Mouse (Mus musculus): ENCODE measurements around the gene Bsn. TPM values are rescaled to one million over a fixed set of nuclear protein-coding genes. Genes with fewer than 3 reads are reported as not detected.
A peak's percentile ranks its signal among the peaks of the same experiment; 100 is the strongest.

Bsn gene
- polyA plus RNA-seq, 1 experiment from 2014 or later: 5.4 TPM

DNA sequence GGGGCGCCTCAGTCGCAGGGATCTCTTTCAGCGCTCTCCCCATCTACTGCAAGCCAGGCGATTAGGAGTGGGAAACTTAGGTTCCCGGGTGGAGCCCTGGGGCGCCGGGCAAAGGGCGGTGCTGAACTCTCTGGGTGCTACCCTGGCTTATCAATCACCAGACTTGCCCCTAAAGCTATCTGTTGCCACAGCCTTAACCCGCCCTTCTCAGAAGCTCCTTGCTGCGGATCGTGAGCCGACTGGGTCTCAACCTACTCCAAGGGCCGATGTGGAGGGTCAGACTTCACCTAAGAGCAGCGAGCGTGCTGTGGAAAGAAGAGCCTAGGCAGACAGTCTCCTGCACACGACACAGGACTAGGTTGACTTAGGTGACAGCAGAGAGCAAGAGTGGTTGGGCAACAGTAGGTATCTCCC lies 95.2 kb downstream of the Bsn start:
- 0% methylated on average over 16 of the region's 16 CpGs for WGBS
- Histone ChIP-seq H3K4me1 (peaks cover 18% of the 10 kb centered on the region), H3K4me2 (replicated peaks) (peak overlapping the region; percentile 94), H3K4me3 (peak overlapping the region; percentile 88), H3K36me3 (peaks cover 45% of the 10 kb centered on the region), H3K27me3 (no peaks in the 10 kb centered on the region), H3K9ac (peak overlapping the region; percentile 87), H3K9me3 (replicated peaks) (no peaks in the 10 kb centered on the region), H3K27ac (peak overlapping the region; percentile 76)
- peak; percentile 57 for ATAC-seq (ENCODE audit: low FRiP score)

DNA sequence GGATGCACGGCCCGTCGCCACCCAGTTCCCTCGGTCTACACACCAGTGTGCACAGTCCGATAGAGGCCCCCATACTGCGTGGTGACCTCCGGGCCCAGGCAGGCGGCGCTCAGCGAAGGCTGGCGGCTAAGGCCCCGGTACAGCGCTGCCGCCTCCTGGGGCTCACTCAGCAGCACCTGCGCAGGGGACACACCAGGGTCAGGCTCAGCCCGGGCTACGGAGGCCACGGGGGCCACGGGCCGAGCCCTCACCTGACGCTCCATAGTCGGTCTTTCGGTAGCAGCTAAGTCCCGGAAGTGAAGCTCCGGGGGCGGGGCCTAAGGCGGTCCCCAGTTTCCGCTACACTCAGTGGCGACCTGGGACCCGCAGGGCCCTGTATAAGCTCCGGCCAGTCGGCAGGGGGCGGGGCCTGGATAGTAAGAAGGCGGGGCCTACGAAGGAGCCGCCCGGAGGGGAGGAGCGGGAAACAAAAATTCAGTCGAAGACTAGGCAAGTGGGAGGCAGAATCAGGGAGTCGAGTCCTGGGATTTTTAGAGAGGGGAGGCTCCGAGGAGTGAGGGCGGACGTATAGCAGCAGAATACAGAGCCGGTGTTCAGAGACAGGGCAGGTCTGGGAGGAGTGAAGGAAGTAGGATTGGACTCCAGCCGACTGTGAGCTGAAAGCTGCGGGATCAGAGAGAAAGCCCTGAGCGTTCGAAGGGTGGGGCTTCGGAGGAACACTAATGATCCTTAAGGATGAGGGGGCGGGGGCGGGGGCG lies 95.8 kb downstream of the Bsn start, which contains the start of gene Apeh:
Gene Apeh (minus strand): TSS at position 423 of the 758 bp plus-strand sequence.
- Histone ChIP-seq H3K4me1 (peaks cover 18% of the 10 kb centered on the region), H3K9ac (peak within 1 kb of the TSS; percentile 87), H3K4me3 (peak within 1 kb of the TSS; percentile 88), H3K9me3 (replicated peaks) (no peaks in the 10 kb centered on the region), H3K27ac (peak within 1 kb of the TSS; percentile 76), H3K27me3 (no peaks in the 10 kb centered on the region), H3K4me2 (replicated peaks) (peak within 1 kb of the TSS; percentile 94), H3K36me3 (peaks cover 47% of the 10 kb centered on the region)
- peak; percentile 94 for ATAC-seq (ENCODE audit: low FRiP score)
- WGBS: under 1% methylated on average over 52 of the region's 52 CpGs

GRCm38 (mm10) chr9:108093586-108093985 lies 96.6 kb downstream of the Bsn start:
- Histone ChIP-seq H3K9me3 (replicated peaks) (no peaks in the 10 kb centered on the region), H3K9ac (peak overlapping the region; percentile 87), H3K27me3 (no peaks in the 10 kb centered on the region), H3K36me3 (peaks cover 50% of the 10 kb centered on the region), H3K27ac (peak overlapping the region; percentile 76; the same call in 1 of the 2 replicates), H3K4me1 (peaks cover 18% of the 10 kb centered on the region), H3K4me2 (replicated peaks) (peak overlapping the region; percentile 94), H3K4me3 (peak overlapping the region; percentile 88)
- WGBS: 80% methylated on average over 10 of the region's 10 CpGs
- no peak for ATAC-seq (ENCODE audit: low FRiP score)

DNA sequence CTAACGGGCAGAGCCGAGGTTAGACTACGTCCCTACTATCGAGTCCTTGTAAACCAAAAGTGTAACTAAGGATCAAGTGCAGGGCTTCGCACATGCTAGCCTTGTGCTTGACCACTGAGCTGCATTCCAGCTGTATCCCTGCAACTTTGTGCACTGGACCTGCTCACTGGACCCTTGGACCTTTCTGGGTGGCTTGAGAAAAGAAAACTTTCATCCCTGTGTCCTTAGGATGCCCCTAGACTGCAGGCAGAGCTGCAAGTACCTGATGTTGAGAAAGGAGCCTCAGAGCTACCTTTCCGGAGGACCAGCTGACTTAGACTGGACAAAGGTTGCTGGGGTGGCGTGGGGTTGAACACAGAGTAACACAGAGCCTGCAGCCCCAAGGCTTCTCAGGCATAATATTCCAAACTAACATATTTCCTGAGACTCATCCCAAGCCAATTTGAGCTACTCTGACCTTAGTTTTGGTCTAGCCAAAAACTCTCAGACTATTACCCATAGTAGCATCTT lies 99.5 kb downstream of the Bsn start:
- Histone ChIP-seq H3K4me2 (replicated peaks) (no peak overlapping the region), H3K4me3 (no peak overlapping the region), H3K4me1 (peaks cover 18% of the 10 kb centered on the region), H3K27ac (no peak overlapping the region), H3K9ac (no peak overlapping the region), H3K27me3 (no peaks in the 10 kb centered on the region), H3K9me3 (replicated peaks) (no peaks in the 10 kb centered on the region), H3K36me3 (peaks cover 72% of the 10 kb centered on the region)
- no peak for ATAC-seq (ENCODE audit: low FRiP score)
- WGBS: 94% methylated on average over 7 of the region's 7 CpGs

DNA sequence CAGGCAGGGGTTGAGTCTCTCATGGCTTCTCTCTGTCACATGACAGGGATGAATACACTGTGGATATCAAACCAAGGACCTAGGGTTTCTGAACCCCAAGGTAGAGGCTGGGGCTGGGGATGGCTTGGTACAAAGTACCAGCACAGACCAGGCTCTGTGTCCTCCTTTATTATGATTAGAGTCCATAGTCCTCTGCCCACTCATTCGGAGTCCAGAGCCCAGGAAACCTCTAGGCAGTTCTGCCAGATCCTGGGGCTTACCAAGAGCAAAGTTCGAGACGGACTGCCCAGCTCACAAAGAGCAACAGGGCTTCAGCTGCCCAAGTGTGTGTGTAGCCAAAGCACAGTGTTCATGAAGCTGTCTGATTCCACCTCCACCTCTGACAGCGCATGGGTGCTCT lies 104.9 kb downstream of the Bsn start:
- 95% methylated on average over 4 of the region's 4 CpGs for WGBS
- H3K36me3 ChIP-seq: peaks cover 66% of the 10 kb centered on the region

DNA sequence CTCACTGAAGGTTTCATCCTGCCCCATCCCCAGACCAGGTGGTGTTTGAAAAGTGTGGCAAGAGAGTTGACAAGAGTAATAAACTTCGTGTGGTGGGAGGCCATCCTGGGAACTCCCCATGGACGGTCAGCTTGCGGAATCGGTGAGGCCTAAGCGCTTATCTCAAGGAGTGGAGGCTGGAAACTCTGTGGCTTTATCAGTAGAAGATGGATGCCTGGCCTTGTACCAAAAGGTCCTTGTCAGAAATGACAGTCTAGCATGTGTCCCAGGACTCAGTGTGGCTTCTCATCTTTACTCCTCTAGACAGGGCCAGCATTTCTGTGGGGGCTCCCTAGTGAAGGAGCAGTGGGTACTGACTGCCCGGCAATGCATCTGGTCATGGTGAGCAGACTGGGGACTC lies 106.6 kb downstream of the Bsn start:
- Histone ChIP-seq H3K9ac (no peak overlapping the region), H3K4me1 (peaks cover 7% of the 10 kb centered on the region), H3K27me3 (peaks cover 43% of the 10 kb centered on the region), H3K9me3 (replicated peaks) (no peaks in the 10 kb centered on the region), H3K4me3 (no peak overlapping the region), H3K36me3 (peaks cover 49% of the 10 kb centered on the region), H3K4me2 (replicated peaks) (no peak overlapping the region), H3K27ac (no peak overlapping the region)
- WGBS: 83% methylated on average over 6 of the region's 6 CpGs
- ATAC-seq (ENCODE audit: low FRiP score): no peak

More for the DNA sequence above, 104.9 kb downstream of the Bsn start:
- no peaks in the 10 kb centered on the region for H3K9me3 ChIP-seq (replicated peaks)
- H3K4me1 ChIP-seq: no peaks in the 10 kb centered on the region; the same call in 1 of the 2 replicates
- no peak overlapping the region for H3K9ac ChIP-seq
- H3K27me3 ChIP-seq: peaks cover 39% of the 10 kb centered on the region
- H3K4me2 ChIP-seq (replicated peaks): no peak overlapping the region
- no peak overlapping the region for H3K4me3 ChIP-seq
- no peak for ATAC-seq (ENCODE audit: low FRiP score)
- H3K27ac ChIP-seq: no peak overlapping the region

DNA sequence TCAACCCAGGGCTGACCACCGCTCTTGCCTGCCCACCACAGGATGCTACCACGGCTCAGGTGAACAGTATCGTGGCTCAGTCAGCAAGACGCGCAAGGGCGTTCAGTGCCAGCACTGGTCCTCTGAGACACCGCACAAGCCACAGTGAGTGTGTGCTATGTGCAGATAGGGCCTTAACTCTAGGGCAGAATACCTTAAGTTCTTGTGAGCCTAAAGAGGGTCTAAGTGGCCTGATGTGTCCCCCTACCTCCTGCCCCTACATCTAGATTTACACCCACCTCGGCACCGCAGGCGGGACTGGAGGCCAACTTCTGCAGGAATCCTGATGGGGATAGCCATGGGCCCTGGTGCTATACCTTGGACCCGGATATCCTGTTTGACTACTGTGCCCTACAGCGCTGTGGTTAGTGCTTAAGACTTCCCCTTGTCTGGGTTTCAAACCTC lies 107.2 kb downstream of the Bsn start, which contains the start of gene Rnf123:
Gene Rnf123 (minus strand): TSS at position 359 of the 444 bp plus-strand sequence.
- peak within 1 kb of the TSS; percentile 24 for H3K4me2 ChIP-seq (replicated peaks)
- 0 out of 2 replicates have a peak within 1 kb of the TSS, but pooled peaks have one; percentile 20 for H3K9ac ChIP-seq
- H3K9me3 ChIP-seq (replicated peaks): no peaks in the 10 kb centered on the region
- 0 out of 2 replicates have a peak within 1 kb of the TSS, but pooled peaks have one; percentile 5 for H3K4me3 ChIP-seq
- peaks cover 12% of the 10 kb centered on the region for H3K4me1 ChIP-seq
- H3K36me3 ChIP-seq: peaks cover 43% of the 10 kb centered on the region
- WGBS: 35% methylated on average over 12 of the region's 12 CpGs
- no peak for ATAC-seq (ENCODE audit: low FRiP score)
- H3K27ac ChIP-seq: no peak within 1 kb of the TSS
- H3K27me3 ChIP-seq: peaks cover 43% of the 10 kb centered on the region

GRCm38 (mm10) chr9:108082549-108082948 lies 107.6 kb downstream of the Bsn start:
- Histone ChIP-seq H3K4me2 (replicated peaks) (peak overlapping the region; percentile 24), H3K27ac (no peak overlapping the region), H3K36me3 (peaks cover 38% of the 10 kb centered on the region), H3K4me3 (0 out of 2 replicates have a peak overlapping the region, but pooled peaks have one; percentile 5), H3K9me3 (replicated peaks) (no peaks in the 10 kb centered on the region), H3K4me1 (peaks cover 17% of the 10 kb centered on the region), H3K27me3 (peaks cover 43% of the 10 kb centered on the region), H3K9ac (0 out of 2 replicates have a peak overlapping the region, but pooled peaks have one; percentile 20)
- no peak for ATAC-seq (ENCODE audit: low FRiP score)
- 4% methylated on average over 19 of the region's 19 CpGs for WGBS

DNA sequence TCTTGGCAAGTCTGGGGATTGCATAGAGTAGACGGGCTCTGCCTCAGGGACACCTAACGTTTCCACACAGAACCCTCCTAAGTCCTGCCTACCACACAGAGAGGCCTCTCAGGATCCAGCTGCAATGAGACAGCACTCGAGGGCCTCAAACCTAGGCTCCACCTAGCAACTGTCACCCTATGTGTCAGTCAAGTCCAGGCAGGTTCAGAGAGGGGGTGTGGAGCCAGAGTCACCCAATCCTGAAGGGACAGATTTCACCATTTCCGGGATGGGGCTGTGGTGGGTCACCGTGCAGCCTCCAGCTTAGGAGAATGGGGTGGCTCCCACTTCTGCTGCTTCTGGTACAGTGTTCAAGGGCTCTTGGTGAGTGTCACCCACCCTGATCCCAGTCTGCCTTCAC lies 110.0 kb downstream of the Bsn start, which contains the start of gene Mst1:
Gene Mst1 (plus strand): TSS at position 269 of the 400 bp plus-strand sequence.
- no peak within 1 kb of the TSS for H3K27ac ChIP-seq
- no peak for ATAC-seq (ENCODE audit: low FRiP score)
- H3K9ac ChIP-seq: peak within 1 kb of the TSS; percentile 87
- no peaks in the 10 kb centered on the region for H3K9me3 ChIP-seq (replicated peaks)
- H3K4me1 ChIP-seq: peaks cover 18% of the 10 kb centered on the region
- H3K36me3 ChIP-seq: peaks cover 15% of the 10 kb centered on the region
- peak within 1 kb of the TSS; percentile 87 for H3K4me2 ChIP-seq (replicated peaks)
- peaks cover 43% of the 10 kb centered on the region for H3K27me3 ChIP-seq
- peak within 1 kb of the TSS; percentile 59 for H3K4me3 ChIP-seq
- WGBS: 79% methylated on average over 5 of the region's 5 CpGs

DNA sequence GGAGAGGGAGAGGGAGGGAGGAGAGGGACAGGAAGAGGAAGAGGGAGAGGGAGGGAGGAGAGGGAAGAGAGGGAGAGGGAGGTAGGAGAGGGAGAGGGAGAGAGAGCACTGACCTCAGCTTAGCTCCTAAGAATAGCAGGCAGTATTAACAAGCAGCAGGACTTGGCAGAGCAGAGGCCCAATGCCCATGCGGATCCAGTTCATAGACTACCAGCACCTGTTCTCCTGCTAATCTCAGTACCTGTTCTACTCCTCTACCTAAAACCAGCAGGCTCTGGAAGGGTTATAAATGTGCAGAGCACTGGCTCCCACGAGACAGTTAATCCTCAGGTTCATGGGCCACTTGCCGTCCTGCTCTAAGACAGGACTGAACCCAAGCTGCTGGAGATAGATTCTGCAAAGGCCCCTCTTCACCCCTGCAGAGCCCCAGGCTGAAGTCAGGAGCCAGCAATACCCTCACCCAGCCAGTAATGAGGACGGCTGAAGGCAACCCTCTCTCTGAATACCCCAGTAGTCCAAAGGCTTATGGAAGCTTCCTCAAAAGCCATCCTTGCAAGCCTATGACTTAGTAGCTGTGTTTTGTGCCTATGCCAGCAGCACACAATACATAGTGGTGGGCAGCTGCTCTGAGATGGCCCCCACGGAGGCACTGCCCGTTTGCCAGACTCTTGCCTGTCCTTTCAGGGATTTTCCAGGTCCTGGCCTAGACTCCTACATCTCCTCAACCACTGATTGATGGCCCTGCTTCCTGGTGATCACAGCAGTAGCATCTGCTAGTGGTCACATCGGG lies 116.8 kb downstream of the Bsn start:
- Histone ChIP-seq H3K36me3 (peaks cover 25% of the 10 kb centered on the region), H3K4me3 (no peak overlapping the region), H3K9ac (no peak overlapping the region), H3K27ac (no peak overlapping the region), H3K4me1 (peaks cover 9% of the 10 kb centered on the region), H3K9me3 (replicated peaks) (no peaks in the 10 kb centered on the region), H3K4me2 (replicated peaks) (no peak overlapping the region), H3K27me3 (no peaks in the 10 kb centered on the region)
- ATAC-seq (ENCODE audit: low FRiP score): no peak
- WGBS: 71% methylated on average over 7 of the region's 7 CpGs

DNA sequence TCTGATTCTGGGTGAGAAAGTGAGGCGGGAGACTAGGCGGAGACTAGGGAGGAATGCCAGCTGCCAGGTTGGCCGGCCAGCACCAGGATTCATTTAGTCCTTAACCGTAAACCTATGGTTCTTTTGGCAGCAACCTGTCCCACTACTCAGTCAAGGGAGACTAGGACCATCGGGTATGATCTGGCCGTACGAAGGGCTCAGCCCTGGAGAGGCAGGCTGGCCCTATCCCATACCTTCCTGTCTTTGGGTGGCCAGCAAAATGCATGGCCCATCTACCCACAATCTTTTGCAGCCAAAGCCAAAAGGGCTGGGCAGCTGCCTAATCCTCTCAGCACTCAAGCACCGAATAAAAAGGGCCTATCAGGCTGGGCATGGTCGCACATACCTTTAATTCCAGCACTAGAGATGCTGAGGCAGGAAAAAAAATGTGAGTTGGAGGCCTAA lies 117.7 kb downstream of the Bsn start:
- ATAC-seq (ENCODE audit: low FRiP score): no peak
- Histone ChIP-seq H3K4me1 (peaks cover under 1% of the 10 kb centered on the region), H3K4me2 (replicated peaks) (no peak overlapping the region), H3K4me3 (no peak overlapping the region), H3K27ac (no peak overlapping the region), H3K9me3 (replicated peaks) (no peaks in the 10 kb centered on the region), H3K27me3 (no peaks in the 10 kb centered on the region), H3K36me3 (peaks cover 25% of the 10 kb centered on the region), H3K9ac (no peak overlapping the region)
- WGBS: 77% methylated on average over 9 of the region's 9 CpGs

DNA sequence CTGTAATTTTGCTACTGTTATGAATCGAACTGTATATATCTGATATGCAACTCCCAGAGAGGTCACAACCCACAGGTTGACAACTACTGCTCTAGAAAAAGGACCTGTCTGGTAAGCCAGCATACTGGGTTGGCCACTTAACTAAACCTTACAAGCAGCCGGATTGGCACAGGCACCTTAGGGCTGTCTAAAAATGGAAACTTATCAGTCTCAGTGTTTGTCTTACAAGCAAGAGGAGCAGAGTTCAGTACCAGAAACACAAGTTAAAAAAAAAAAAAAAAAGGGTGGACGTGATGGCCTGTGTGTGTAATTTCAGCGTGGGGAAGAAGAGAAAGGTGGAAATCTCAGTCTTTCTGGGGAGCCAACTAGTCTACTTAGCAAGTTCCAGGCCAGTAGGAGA lies 118.4 kb downstream of the Bsn start:
- peaks cover 25% of the 10 kb centered on the region for H3K36me3 ChIP-seq
- WGBS: 90% methylated on average over 4 of the region's 4 CpGs
- H3K9me3 ChIP-seq (replicated peaks): no peaks in the 10 kb centered on the region
- no peak overlapping the region for H3K9ac ChIP-seq
- H3K4me3 ChIP-seq: no peak overlapping the region
- no peak for ATAC-seq (ENCODE audit: low FRiP score)
- no peak overlapping the region for H3K4me2 ChIP-seq (replicated peaks)
- H3K4me1 ChIP-seq: no peaks in the 10 kb centered on the region
- H3K27me3 ChIP-seq: no peaks in the 10 kb centered on the region
- no peak overlapping the region for H3K27ac ChIP-seq

All from hindbrain, embryonic 12.5 days (tissue).